Mouse (Mus musculus) adrenal gland, postnatal 36 days (tissue): ENCODE measurements around the gene Dcps. TPM values are rescaled to one million over a fixed set of nuclear protein-coding genes. Genes with fewer than 3 reads are reported as not detected.

Experiments used
- DNase-seq, 2 experiments: peaks; one replicate each; pipeline ENCODE4 v3.0.0; 2021; ENCODE audit warnings: mixed read lengths in 1 of 2
- long read RNA-seq, 2 experiments: library from polyadenylated mRNA; stranded (forward); transcript quantifications; one replicate each; pipeline ENCODE4 v2.0.0; 2021; ENCODE audit warnings: borderline sequencing depth in 2 of 2
- total RNA-seq, 2 experiments: library from RNA; stranded (reverse); gene quantifications; 2 replicates each; pipeline ENCODE4 v1.2.3; 2021

The Dcps gene
- total RNA-seq, result 10 to 100 TPM; 20.0 to 29.3 TPM
- long read RNA-seq, experiment 1, transcript Dcps-201 (6 exons, 1,274 nt), result major isoform, 38 of 39 reads
- long read RNA-seq, experiment 1, partial matches to known transcripts, result 0 of 39 reads
- long read RNA-seq, experiment 1, other reads (novel, unspliced or antisense), result 1 of 39 reads
- long read RNA-seq, experiment 2, transcript Dcps-201 (6 exons, 1,274 nt), result major isoform, 10 of 10 reads
- long read RNA-seq, experiment 2, partial matches to known transcripts, result 0 of 10 reads
- long read RNA-seq, experiment 2, other reads (novel, unspliced or antisense), result 0 of 10 reads

DNA sequence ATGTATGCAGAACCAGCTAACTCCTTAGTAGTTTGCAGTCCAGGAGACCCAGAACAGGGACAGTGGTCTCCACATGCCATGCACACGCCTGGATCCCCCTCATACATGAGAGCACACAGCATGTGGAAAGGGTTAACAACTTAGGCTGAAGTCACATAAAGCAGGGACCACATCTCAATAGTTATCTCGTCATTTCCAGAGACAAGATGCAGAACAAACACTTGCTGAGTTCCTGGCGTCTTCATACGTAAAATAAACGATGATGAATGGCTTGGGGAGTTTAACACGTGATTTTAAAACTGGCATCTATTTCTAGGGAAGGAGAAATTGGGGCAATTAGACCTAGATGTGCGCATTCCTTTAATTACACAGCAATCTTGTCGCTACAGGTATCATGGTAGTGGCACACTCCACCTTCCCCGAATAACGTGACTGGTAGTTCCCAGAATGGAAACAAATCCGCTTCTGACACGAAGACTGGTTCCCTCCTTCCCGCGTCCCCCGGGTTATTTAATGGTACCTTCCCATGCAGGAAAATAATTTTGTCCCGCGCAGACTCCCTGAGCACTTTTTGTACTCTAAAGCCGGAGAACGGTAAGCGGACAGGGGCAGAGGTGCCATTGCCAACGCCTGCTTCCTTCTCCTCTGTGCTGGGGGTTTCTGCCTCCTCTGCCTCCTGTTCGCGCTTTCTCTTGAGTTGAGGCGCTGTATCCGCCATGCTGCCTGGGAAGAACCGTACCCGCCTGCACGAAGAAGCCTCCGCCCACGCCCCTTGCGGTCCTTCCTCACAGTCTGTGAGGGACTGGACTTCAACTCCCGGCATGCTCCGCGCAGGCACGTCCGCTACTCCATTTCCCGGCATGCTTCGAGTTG is at the start of gene Dcps:
Gene Dcps (minus strand): TSS at position 811 of the 873 bp plus-strand sequence.
- DNase-seq, result peak; percentile 96 to 98

DNA sequence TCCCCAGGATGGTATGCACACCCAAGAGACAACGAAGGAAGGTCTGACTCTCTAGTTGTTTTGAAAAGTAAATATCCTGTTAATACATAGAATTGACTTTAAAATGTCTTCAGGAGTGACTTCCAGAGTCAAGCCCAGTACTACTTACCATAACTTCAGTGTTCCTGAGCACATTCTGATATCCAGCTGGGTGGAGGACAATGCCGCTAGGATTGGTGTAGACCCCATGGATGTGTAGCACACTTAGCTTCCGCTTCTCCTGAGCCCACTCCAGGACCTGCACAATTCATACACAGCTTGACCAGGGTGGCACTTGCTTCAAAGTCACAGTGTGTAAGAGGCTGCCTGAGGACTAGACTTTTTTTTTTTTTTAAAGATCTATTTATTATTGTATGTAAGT is 47.6 kb upstream of the Dcps start:
- DNase-seq, result no peak

DNA sequence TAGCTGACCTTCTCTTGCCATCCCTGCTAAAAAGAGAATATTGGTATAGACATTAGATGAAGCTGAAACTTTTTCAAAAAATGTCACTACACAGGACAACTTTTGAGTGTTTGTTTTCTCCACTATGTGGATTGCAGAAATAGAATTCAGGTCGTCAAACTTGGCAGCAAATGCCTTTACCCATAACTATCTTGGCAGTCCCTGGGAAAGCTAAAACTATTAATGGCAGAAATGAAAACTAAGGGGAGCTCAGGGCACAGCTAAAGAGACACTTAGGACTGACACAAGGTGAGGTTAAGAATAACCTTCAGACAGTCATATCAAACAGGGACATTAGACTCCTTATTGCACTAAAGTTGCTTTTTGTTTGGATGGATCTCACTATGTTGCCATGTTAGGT is 42.1 kb upstream of the Dcps start:
- DNase-seq, result no peak

DNA sequence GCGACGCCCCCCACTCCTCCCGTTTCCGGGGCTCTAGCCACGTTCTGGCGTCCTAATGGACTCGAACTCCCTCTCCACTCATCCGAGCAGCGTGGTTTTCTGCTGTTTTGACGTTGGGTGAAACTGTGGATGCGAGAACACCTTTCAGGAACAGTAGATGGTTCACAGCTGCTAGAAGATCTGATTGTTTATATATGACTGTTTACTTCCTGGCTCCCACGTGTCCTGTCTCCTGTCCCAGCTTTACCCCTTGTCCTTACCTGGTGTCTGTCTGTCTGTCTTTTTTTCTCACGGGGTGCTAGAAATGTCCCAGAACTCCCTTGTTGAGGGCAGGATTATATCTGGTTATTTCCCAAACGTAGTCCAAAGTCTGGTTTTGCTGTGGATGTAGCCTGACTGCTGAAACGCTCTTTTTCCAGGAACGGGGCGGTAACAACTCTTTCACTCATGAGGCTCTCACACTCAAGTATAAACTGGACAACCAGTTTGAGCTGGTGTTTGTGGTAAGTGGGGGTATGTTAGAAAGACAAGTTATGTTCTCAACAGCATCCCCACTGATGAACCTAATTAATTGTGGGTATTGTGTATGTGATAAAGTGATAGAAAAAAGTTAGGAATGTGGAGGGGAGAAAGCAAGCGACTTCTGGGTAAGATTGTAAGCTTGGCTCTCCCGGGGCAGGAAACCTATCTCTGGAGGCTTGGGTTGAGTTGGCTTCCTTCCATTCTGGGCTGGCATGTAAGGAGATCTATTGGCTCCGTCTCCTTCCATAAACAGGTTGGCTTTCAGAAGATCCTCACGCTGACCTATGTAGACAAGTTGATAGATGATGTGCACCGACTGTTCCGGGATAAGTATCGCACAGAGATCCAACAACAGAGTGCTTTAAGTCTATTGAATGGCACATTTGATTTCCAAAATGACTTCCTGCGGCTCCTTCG is 36.0 kb upstream of the Dcps start:
- DNase-seq, result no peak

DNA sequence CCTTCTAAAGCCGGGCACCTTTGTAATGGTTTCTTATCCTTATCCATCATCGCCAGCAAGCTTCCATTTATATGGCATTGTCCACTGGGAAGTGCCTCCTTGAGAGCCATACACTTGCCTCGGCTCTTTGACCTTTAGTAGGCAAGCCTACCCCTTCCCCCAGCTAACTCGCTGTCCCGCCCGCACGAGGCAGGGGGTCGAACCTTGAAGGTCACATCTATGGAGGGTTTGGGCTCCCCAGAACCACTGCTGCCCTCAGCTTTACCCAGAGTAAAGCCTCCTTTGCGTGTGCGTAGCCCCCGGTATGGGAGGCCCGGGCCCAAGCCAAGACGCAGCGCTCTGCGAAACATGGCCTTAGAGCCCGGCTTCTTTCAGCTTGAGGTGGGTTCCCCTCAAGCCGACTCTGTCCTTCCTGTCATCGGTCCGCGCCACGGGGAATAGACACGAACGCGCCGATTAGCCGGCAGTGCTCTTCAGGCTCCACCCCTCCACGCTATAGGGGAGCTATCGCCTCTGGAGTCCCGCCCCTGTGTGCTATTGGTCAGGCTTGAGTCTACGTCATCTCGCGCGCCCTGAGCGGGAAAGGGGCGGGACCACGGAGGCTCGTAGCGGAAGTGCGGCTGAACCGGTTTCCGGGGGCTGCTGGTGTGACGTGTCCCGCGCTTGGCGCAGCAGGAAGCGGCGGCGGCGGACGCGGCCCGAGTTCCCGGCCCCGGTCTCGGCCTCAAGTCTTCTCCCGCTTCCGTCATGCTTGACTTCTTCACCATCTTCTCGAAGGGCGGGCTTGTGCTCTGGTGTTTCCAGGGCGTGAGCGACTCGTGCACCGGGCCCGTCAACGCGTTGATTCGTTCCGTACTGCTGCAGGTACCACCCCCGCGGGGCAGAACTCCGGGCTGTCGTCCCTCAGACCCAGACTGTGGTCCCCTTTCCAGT is 34.9 kb upstream of the Dcps start, which contains the start of gene Foxred1:
Gene Foxred1 (minus strand): TSS at position 514 of the 933 bp plus-strand sequence.
- peak; percentile 99 for DNase-seq

DNA sequence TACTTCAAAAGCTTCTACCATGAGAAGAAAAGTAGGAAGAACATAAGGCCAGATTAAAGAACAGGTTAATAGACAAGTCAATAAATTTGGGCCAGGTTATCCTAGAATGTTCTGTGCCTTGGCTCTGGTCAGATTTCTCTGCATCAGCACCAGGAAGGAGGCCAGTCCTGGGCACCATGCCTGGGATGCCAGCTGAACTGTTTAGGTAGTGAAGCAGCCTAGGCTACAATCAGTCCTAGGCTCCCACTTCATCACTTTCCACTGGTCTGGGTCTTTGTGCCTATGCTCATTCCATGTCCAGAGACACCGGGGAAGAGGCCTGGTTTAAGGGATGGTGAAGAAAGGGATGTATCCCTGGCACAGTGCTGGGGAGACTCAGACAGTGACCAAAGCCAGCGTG is 28.6 kb upstream of the Dcps start:
- no peak for DNase-seq

DNA sequence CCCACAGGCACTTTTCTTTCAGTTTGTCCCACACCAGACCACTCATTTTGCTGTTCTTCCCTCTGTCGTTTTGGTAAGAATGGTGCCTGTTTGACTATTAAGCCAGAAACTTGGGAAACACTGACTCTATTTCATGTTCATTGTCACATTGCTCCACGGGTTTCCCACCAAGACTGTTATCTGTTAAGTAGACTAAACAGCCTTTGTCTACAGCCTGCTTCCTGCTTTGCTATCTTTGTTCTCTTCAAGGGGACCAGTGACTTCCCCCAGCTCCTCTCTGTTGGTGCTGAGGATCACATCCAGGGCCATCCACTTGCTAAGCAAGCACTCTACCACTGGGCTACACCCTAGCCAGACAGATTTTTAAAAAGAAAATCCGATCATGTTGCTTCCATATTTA is 27.7 kb upstream of the Dcps start:
- DNase-seq, result no peak

DNA sequence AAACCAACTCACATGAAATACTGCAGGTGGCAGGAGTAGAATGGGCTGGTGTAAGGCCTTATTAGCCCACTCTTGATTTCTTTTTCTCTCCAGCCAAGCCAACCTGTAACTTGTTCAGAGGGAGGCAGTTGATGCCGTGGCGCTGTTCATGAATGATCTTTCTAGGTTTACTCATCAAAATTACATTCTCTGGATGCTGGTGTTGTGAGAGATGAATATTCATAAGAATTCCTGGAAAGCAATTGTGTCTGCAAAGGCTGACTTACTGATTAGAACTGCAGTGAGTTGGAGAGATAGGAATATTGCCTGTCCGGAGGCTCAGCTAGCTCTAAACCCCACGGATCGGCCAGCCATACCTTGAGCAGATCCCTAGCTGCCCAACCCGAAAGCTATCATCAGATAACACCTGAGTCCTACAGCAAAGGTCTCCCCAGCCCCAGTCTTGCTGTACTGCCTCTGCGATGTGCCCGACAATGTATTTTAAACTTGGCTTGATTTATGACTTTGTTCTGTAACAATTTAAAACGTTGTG is 24.7 kb upstream of the Dcps start:
- no peak for DNase-seq

DNA sequence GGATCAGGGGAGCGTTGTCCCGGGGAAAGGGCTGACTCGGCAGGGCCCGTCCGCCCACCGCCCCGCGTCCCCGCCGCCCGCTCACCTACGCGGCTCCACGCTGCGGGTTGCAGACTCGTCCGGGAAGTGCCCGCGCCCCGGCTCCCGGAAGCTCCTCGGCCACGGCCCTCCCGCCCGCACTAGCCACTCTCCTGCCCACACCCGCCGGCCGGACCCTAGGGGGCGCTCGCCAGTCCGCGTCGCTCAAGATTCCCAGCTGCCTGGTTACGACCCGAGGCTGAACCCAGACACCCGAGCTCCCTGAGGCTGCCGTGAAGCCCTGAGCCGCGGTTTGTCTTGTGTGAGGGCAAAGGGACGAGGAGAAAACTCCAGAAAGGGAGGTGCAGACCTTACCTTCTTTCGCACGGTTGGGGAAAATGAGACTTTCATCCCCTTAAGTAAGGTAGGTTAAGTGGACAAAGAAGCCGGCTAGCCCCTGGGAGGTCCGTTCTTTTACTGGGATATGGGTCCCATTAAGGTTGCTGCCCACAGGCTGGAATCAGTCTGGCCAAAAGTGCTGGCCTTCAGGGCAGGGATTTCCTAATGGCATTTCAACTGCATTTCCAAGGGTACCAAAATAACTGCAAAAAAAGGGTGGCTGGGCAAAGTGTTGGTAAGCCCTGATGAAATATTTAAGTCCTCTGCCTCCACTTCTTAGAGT is 24.1 kb upstream of the Dcps start, which contains the start of the genes Srpr and Tirap:
Gene Srpr (plus strand): TSS at position 404 of the 700 bp plus-strand sequence.
Gene Tirap (minus strand): TSS at position 520 of the 700 bp plus-strand sequence.
- peak; percentile 96 to 98 for DNase-seq

DNA sequence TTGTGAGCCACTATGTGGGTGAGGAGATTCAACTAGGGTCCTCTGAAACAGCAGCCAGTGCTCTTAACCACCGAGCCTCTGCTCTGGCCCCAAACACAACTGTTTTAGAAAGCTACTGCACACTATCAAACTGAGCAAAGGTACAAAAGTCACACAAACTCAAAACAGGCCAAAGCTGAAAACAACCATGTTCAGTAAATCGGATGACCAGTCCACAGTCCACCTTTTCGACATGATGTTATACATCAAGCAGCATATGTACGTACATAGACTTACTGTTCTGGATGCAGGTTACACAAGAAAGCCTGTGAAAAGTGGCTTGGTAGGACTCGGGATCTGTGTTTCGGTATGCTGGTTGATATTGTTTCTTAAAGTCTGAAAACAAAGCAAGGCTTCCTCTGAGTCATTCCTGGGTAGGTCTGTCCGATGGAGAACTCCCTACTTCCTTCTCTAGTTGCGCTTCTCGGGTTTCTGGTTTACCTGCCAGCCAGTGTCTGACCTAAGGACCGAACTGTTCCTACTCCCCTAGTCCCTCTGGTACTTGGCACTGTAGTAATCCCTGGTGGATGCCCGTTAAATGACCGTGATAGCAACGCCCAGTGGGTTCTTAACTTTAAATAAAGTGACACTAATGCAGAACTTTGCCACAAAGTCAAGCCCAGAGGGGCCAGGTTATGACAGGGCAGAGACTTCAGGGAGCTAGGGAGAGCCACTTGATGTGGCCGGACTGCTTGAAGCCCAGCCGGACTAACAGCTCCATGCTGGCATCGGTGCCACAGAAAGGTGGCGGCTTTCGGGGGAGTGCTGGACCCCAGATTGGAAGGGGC is 23.3 kb upstream of the Dcps start:
- DNase-seq, result no peak

DNA sequence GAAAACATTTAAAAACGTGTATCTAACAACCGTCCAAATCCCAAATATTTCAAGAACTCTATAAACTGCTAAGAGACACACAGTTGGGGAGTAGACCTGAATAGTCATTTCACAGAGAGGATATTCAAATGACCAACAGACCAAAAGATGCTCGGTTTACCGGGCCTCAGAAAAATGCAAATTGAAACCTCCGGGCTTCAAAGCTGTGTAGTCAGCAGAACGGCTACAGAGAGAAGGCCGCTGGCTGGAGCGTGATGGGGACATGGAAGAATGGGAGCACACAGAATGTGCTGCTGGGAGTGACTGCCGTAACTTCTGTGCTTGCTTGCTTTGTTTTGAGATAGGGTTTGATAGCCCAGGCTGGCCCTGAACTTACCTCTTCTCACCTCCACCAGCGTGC is 22.5 kb upstream of the Dcps start:
- no peak for DNase-seq

DNA sequence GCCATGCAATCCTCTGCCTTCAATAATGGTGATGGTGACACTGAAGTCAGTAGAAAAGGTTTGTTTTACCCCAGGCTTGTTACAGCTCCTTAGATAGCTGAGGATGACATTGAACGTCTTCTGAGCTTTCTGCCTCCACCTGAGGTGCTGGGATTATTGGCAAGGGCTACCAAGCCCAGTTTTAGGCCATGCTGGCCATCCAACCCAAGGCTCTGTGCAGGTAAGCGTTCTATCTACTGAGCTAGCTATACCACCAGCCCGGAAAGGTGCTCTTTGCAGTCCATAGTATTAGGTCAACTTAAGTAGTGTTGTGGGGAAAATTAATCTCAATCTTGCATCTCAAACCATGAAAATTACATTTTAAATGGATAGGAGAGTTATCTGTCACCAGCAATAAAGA is 21.8 kb upstream of the Dcps start:
- no peak for DNase-seq

DNA sequence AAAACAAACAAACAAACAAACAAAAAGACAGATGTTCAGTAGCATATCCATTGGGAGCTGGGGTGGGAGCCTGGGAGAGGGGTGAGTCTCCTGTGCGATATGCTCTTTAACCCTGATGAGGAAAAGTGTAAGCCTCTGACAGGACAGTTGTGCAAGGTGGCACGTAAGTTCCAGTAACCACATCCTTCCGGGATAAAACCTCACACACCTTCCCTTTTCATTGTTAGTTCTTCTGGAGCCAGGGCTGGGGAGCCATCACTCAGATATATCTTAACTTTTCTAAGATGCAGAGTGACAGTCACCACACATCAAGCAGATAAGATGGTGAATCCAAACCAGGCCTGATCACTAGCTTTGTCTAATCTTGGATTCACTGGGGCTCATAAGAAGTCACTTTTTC is 18.2 kb upstream of the Dcps start:
- DNase-seq, result no peak

DNA sequence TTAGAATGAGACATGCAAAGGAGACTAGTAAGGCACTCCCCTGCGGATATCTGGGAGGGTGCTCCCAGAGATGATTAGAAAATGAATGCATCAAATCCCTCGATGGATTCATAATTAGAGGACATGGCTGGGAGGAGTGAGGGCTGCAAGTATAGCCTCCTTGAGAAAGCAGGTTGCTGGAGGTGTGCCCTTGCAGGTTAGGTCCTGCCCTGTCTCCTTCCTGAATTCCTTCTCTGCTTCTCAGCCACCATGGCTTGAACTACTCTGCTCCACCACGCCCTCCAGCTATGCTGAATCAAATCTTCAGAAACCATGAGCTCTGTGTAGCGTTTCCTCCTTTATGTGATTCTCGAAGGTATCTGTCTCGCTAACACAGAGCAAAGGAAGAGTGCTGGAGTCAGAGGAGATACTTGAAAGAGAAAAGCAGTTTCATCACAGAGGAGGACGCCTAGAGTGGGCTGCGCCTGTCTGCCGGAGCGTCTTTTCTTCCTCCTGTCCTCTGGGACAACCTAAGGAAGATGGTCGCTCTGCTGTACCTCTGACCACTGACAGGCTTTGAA is 17.2 kb upstream of the Dcps start:
- DNase-seq, result no peak

DNA sequence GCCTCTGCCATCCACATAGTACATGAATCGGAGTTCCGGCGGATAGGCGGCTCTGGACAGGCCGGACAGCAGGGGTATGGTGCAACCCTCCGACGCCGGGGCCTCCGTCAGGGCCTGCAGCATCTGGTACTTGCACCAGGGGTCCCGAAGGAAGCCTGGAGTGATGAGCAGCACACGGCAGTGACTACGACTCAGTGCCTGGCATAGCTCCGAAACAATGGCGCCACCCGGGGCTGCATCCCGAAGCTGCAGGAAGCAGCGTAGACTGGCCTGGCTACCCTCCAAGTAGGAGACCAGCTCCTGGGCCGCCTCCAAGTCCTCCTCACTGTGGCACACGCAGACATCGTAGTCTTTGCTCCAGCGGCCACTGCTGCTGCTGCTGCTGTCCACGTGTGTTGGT is 12.8 kb upstream of the Dcps start:
- peak; percentile 23 to 63 for DNase-seq

DNA sequence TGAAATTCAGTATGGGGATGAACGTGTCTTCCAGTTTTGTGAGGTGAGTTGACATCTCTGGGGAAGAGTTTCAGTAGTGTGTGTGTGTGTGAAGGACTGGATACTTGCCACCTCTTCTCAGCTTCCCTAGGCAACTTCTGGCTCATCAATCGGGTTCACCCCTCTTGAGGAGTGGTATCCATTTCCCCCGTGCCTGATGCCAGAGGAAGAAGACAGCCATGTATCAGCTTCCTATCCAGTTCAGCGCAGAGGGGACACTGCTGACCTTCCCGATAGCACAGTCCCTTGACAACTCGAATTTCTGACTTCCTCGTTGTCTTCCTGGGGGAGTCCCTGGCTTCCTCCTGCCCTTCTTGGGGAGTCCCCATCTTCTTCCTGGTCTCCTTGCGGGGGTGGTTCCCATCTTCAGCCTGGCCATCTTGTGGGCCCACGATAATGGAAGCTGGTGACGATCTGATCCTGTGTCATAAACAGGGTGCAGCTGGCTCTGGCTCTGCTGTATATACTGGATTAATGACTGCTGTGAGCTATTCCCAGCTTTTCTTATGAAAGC is 11.6 kb upstream of the Dcps start:
- DNase-seq, result no peak

DNA sequence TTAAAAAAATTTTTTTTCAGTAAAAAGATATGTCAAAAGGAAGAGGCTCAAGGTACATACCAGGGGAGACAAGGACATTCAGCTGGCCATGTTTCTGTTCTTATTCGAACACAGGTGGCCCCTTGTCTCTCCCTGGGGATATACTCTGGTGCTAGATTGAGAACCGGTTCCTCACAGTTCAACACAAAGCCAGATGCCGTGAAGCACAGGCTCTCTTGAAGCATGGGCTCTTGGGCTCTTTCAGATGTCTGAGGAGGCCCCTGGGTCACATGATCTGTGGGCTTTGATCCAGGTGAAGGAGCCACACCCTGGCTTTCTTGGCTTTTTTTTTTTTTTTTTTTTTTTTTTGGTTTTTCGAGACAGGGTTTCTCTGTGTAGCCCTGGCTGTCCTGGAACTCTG is 10.6 kb upstream of the Dcps start:
- no peak for DNase-seq

DNA sequence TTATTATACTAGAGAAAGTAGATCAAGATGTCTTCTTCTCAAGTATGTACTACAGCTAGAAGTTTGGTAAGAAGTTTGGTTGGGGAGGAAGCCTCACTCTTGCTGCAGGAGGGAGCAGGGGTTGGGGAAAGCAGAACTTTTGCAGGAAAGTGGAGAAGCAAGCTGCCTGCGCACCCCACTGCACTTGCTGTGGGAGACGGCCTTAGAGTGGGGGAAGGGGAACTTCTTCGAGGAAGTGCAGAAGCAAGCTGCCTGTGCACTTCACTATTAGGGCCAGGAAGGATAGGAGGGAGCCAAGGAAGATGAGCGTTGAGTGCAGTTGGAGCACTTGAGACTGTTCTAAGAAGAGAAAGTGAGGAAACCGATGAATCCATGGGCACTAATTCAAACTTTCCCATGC is 7.5 kb upstream of the Dcps start:
- no peak for DNase-seq
